8 mouse cellular contexts compared by ENCODE assay signal in the genomic region with DNA sequence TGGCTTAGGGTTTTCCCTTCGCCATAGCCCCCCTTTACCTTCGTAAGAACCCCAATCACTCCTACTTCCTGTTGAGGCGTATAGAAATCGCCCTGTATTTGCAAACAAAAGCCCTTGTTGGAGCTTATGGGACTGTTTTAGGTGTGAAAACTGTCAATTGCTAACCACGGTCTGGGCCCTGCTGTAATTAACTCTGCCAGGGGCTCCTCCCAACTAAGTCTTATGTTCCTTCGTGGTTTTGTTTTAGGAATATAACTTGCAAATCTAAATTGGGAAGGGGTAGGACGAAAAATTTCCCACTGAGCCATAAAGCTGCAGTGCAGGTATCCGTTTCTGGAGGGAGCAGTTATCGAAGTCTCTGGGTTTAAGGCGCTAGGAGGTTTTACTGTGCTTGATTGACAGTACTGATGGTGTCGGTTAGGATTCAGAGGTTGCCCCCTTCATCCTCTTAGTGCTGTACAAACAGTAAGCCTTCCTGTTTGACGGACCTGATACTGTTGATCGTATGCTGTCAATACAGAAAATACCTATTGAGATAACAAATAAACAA. TPM values are rescaled to one million over a fixed set of nuclear protein-coding genes. Genes with fewer than 3 reads are reported as not detected.
A peak's percentile ranks its signal among the peaks of the same experiment; 100 is the strongest.
DNase-seq lines count a peak whose midpoint lies in the region; ATAC-seq and TF ChIP-seq lines count a peak whose summit lies in the region.

No protein-coding gene starts in this region.

- TF ChIP-seq CTCF in heart, postnatal 0 days (IDR thresholded peaks at IDR 0.05; ENCODE audit: low read depth): no peak

- H3K4me1 ChIP-seq in lung, embryonic 15.5 days: peaks cover 28% of the 10 kb centered on the region
- H3K4me1 ChIP-seq in brown adipose tissue, adult 24 weeks (ENCODE audit: control insufficient read depth, insufficient read depth, insufficient read length, low read length): peaks cover 13% of the 10 kb centered on the region
- H3K4me1 ChIP-seq in heart, postnatal 0 days (ENCODE audit: control insufficient read depth, insufficient read depth): peaks cover 24% of the 10 kb centered on the region

- H3K27me3 ChIP-seq in lung, embryonic 15.5 days: no peaks in the 10 kb centered on the region
- no peaks in the 10 kb centered on the region for H3K27me3 ChIP-seq in heart, postnatal 0 days (ENCODE audit: control insufficient read depth, insufficient read depth, low read length)

- intact Hi-C loops in left cerebral cortex, postnatal 14 days (cut with DNase I): no loop called here

- H3K27ac ChIP-seq in lung, embryonic 15.5 days: peak overlapping the region; percentile 98
- peak overlapping the region; percentile 98 for H3K27ac ChIP-seq in brown adipose tissue, adult 24 weeks (replicated peaks; ENCODE audit: low read depth, low read length)
- H3K27ac ChIP-seq in heart, postnatal 0 days (ENCODE audit: low read depth): peak overlapping the region; percentile 100

- H3K9ac ChIP-seq in lung, embryonic 15.5 days: peak overlapping the region; percentile 100
- H3K9ac ChIP-seq in heart, postnatal 0 days (replicated peaks; ENCODE audit: low read depth, low read length): peak overlapping the region; percentile 100

- no peaks in the 10 kb centered on the region for H3K9me3 ChIP-seq in lung, embryonic 15.5 days
- no peaks in the 10 kb centered on the region for H3K9me3 ChIP-seq in heart, postnatal 0 days (replicated peaks; ENCODE audit: control insufficient read depth, low read length)

- H3K4me2 ChIP-seq in lung, embryonic 15.5 days: peak overlapping the region; percentile 68
- peak overlapping the region; percentile 87 for H3K4me2 ChIP-seq in heart, postnatal 0 days (ENCODE audit: low read depth, low read length)

- H3K36me3 ChIP-seq in lung, embryonic 15.5 days: peaks cover 33% of the 10 kb centered on the region
- H3K36me3 ChIP-seq in heart, postnatal 0 days (replicated peaks; ENCODE audit: control insufficient read depth, insufficient read depth, low read length): peaks cover 36% of the 10 kb centered on the region

- no peak for TF ChIP-seq EP300 in heart, postnatal 0 days (IDR thresholded peaks at IDR 0.05; ENCODE audit: low read depth)

- WGBS in lung, embryonic 15.5 days: under 1% methylated on average over 13 of the region's 13 CpGs
- WGBS in heart, postnatal 0 days: under 1% methylated on average over 13 of the region's 13 CpGs

- no peak for DNase-seq in lung, adult 18-20 months
- DNase-seq in heart, postnatal 0 days (ENCODE audit: low spot score): peak; percentile 25
- peak; percentile 35 for DNase-seq in lung, postnatal 36 days
- peak; percentile 30 for DNase-seq in yolk sac, embryonic 10.5 days (ENCODE audit: low spot score)
- DNase-seq in right cerebral cortex, postnatal 4 days: no peak
- no peak for DNase-seq in left cerebral cortex, postnatal 14 days (ENCODE audit: low spot score in 2 of 2)

- ATAC-seq in lung, embryonic 15.5 days (ENCODE audit: borderline replicate concordance, extremely low read depth, low FRiP score, low TSS enrichment): no peak
- ATAC-seq in heart, postnatal 0 days (ENCODE audit: insufficient read depth, low read depth): no peak

- peak overlapping the region; percentile 99 for H3K4me3 ChIP-seq in lung, embryonic 15.5 days
- peak overlapping the region; percentile 88 for H3K4me3 ChIP-seq in brown adipose tissue, adult 24 weeks (ENCODE audit: insufficient read depth, low read depth, low read length)
- peak overlapping the region; percentile 99 for H3K4me3 ChIP-seq in heart, postnatal 0 days (ENCODE audit: low read depth, low read length)

RNA-seq across cellular contexts. Expression of gene Ddx6, which starts 1.0 kb away (rescaled TPM):
- 20.7 and 22.5 TPM in 2 replicates for polyA plus RNA-seq in lung, embryonic 15.5 days (2015; fragmentation: Nextera tagmentation; extraction: Ambion mirVana)
- 56.9 and 60.7 TPM in 2 replicates for polyA plus RNA-seq in brown adipose tissue, adult 24 weeks (2012; ENCODE audit: insufficient read depth, insufficient read length, missing spikeins)
- 30.9 and 33.9 TPM in 2 replicates for total RNA-seq in heart, postnatal 0 days (2014; rRNA removed; ENCODE audit: low replicate concordance)
- 10.5 and 11.0 TPM in 2 replicates for polyA plus RNA-seq in heart, postnatal 0 days (2015; fragmentation: Nextera tagmentation; extraction: Ambion mirVana)
- 100 to 1,000 TPM; 110 to 112 TPM for total RNA-seq in left cerebral cortex, postnatal 14 days (2021)

RNA-seq across cellular contexts. Expression of gene Cxcr5, which starts 44.0 kb away (rescaled TPM):
- not detected in 2 replicates for polyA plus RNA-seq in lung, embryonic 15.5 days (2015; fragmentation: Nextera tagmentation; extraction: Ambion mirVana)
- not detected in 2 replicates for polyA plus RNA-seq in brown adipose tissue, adult 24 weeks (2012; ENCODE audit: insufficient read depth, insufficient read length, missing spikeins)
- total RNA-seq in heart, postnatal 0 days (2014; rRNA removed; ENCODE audit: low replicate concordance): not detected in 2 replicates
- not detected in 2 replicates for polyA plus RNA-seq in heart, postnatal 0 days (2015; fragmentation: Nextera tagmentation; extraction: Ambion mirVana)
- total RNA-seq in left cerebral cortex, postnatal 14 days (2021): not detected

Comparison
In these comparisons a context has a peak if more than half of its experiments do, and no peak if none do; other contexts are left out.
1. DNase-seq: peak in heart, postnatal 0 days (single experiment), lung, postnatal 36 days (single experiment) and yolk sac, embryonic 10.5 days (single experiment); none in lung, adult 18-20 months (0 of 2), right cerebral cortex, postnatal 4 days (single experiment) and left cerebral cortex, postnatal 14 days (0 of 2).
2. Peak in every context shown above with its lines, with median percentiles within 50 percentile points of each other: H3K27ac ChIP-seq and H3K4me3 ChIP-seq.